Mouse (Mus musculus) bone marrow macrophage, adult 2 months (primary cell): ENCODE measurements around the gene 2700097O09Rik.

Experiments
- CTCF ChIP-seq: IDR thresholded peaks from 2 replicates; pipeline ENCODE4 v1.5.1; 2012; ENCODE audit warnings: low read depth, mild to moderate bottlenecking, low read length, moderate library complexity
- POLR2A ChIP-seq: IDR thresholded peaks from 2 replicates; pipeline ENCODE4 v1.6.1; 2012; ENCODE audit warnings: mild to moderate bottlenecking, low read depth, low read length, borderline replicate concordance

DNA sequence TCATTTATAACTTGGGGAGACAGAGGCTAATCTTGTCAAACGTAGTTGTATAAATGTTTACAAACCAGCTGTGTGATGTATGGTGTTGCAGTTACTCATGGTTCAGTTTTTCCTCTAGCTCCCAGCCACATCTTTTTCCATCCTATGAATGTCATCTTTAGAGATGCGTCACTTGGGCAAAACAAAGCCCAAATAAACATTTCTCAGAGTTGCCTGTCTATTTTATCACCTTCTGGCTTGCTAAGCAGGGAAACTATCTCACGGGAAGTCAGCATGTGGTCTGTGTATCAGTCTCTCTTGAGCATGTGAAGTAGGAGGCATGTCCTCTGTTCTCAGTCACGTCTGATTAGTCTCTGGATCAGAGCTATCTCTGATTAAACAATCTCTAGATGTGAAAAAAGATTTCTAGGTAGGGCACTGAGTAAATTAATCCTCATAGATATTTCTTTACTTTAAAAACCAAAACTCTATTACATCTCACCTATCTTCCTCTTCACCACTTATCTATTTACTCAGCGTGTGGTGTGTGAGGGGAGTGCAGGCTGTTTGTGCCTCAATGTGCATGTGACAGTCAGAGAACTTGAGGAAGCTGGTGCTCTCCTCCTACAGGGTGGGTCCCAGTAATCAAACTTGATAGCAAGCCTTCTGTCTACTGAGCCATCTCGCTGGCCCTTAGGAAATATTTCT is 19.6 kb downstream of the 2700097O09Rik start:
- no peak for TF ChIP-seq CTCF
- TF ChIP-seq POLR2A = no peak
